Mouse (Mus musculus): Measurements from ENCODE around the gene Cnot6. TPM values are rescaled to one million over a fixed set of nuclear protein-coding genes. Genes with fewer than 3 reads are reported as not detected.

Cnot6 gene
- polyA plus RNA-seq, 1 experiment: 15.3 TPM

DNA sequence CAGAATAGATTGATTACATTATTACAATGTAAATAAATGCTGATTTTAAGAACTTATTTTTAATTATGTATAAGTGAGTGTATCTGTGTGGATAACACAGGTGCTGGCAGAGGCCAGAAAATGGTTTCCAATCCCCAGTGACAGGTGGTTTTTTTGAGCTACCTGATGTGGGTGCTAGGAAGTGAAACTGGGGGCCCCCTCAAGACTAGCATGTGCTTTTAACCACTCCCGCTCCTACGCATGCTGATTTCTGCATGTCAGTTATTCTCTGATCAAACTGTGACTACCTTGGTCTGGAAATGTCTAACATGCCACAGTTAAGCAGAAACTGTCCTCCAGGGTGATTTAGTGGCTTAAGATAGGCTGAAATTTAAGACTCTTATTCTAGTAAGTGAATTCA, 16.1 kb downstream of the Cnot6 start:
- Histone ChIP-seq H3K4me3 (replicated peaks; ENCODE audit: extremely low read depth, low read depth, low read length) (no peak overlapping the region), H3K4me1 (ENCODE audit: control insufficient read depth, insufficient read depth, low read length) (peaks cover 8% of the 10 kb centered on the region)
- no peak for TF ChIP-seq POLR2A (IDR thresholded peaks at IDR 0.05; ENCODE audit: borderline replicate concordance, extremely low read depth, low read depth, low read length)
- TF ChIP-seq CTCF (IDR thresholded peaks at IDR 0.05; ENCODE audit: insufficient read depth, low read length): no peak
- no peak for DNase-seq
- WGBS: 74% methylated on average over 2 of the region's 2 CpGs

DNA sequence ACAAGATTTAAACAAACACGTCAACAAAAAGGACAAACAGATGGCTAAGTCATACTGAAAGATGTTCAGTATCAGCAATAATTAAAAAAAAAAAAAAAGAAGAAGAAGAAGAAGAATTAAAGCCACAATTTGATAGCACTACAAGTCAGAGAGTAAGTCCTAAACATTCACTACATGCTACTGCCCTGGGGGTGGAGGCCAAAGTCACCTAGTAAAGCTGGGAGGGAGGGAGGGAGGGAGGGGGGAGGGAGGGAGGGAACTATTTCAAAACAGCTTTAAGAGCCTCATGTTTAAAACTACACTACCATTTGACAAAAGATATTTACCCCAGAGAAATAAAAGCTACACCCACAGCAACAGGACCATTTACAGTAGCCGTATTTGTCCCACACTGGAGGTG, 16.8 kb downstream of the Cnot6 start:
- 59% methylated on average over 2 of the region's 2 CpGs for WGBS
- no peak overlapping the region for H3K4me3 ChIP-seq (replicated peaks; ENCODE audit: extremely low read depth, low read depth, low read length)
- DNase-seq: no peak
- peaks cover 10% of the 10 kb centered on the region for H3K4me1 ChIP-seq (ENCODE audit: control insufficient read depth, insufficient read depth, low read length)
- TF ChIP-seq POLR2A (IDR thresholded peaks at IDR 0.05; ENCODE audit: borderline replicate concordance, extremely low read depth, low read depth, low read length): no peak
- TF ChIP-seq CTCF (IDR thresholded peaks at IDR 0.05; ENCODE audit: insufficient read depth, low read length): no peak

DNA sequence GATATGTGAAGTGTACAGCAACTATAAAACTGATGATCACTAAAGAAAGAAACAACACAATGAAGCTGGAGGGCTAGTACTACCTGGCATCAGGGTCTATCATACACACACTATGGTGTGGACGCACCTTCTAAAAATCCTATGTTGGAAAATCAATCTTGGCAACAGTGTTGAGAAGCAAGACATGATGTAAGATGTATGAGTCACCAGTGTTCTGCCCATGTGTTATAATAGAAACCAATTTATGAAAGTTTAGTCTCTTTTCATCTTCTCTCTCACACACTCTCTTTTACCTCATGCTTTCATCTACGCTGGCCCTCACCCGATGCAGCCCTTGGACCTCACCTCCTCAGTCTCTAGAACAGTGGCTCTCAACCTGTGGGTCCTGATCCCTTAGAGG, 17.5 kb downstream of the Cnot6 start:
- DNase-seq: no peak
- 80% methylated on average over 3 of the region's 3 CpGs for WGBS
- peaks cover 10% of the 10 kb centered on the region for H3K4me1 ChIP-seq (ENCODE audit: control insufficient read depth, insufficient read depth, low read length)

DNA sequence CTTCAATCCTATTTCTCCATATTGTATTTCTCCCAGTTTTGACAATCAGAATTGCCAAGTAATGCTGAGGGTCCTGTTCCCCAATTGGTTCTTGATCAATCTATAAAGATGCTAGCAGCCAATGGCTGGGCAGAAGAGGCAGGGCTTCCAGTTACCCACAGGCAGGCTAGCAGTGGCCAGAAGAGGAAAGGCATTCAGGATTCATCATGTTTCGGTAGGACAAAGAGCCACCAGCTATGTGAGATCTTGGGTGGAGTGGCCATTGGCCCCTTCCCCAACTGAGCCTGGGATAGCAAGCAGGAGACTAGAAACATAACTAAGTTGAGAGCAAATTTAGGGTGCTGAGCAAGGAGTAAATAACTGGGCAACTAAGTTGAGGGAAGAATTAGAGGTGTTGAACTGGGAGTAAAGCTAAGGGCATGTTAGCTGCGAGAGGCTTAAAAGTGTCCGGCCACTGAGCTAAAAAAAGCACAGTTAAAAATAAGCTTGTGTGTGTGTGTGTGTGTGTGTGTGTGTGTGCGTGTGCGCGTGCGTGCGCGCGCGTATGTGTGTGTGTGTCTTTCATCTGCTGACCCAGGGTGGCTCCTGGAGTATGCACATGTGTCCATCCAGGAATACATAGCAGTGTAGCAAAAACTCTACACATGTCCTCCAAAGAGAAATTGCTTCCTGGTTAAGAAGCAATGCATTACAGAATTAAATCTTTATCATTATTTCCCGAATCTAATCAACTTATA, 28.1 kb downstream of the Cnot6 start:
- no peak for DNase-seq
- Histone ChIP-seq H3K4me3 (replicated peaks; ENCODE audit: extremely low read depth, low read depth, low read length) (no peak overlapping the region), H3K4me1 (ENCODE audit: control insufficient read depth, insufficient read depth, low read length) (no peaks in the 10 kb centered on the region)
- TF ChIP-seq POLR2A (IDR thresholded peaks at IDR 0.05; ENCODE audit: borderline replicate concordance, extremely low read depth, low read depth, low read length): no peak
- TF ChIP-seq CTCF (IDR thresholded peaks at IDR 0.05; ENCODE audit: insufficient read depth, low read length): no peak
- 93% methylated on average over 12 of the region's 12 CpGs for WGBS

More for the DNA sequence above, 17.5 kb downstream of the Cnot6 start:
- TF ChIP-seq CTCF (IDR thresholded peaks at IDR 0.05; ENCODE audit: insufficient read depth, low read length): no peak
- no peak for TF ChIP-seq POLR2A (IDR thresholded peaks at IDR 0.05; ENCODE audit: borderline replicate concordance, extremely low read depth, low read depth, low read length)
- H3K4me3 ChIP-seq (replicated peaks; ENCODE audit: extremely low read depth, low read depth, low read length): no peak overlapping the region

DNA sequence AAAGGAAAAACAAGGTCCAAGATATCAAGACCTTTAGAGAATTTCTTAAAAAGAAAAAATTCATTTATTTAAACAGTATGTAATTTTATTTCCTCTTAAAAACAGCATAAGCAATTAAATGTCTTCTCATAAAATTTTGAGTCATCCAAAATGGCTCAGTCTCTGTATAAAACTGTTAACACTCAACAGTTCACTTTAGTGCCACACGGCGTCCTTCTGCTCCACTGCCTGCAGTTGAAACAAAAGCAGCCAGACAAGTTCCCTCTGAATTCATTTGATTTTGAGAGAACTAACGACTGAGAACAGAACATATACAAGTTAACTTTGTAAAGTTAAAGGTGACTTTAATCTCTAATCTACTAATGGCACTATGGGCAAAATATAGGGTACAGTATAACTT, 39.1 kb downstream of the Cnot6 start:
- Histone ChIP-seq H3K4me3 (replicated peaks; ENCODE audit: extremely low read depth, low read depth, low read length) (no peak overlapping the region), H3K4me1 (ENCODE audit: control insufficient read depth, insufficient read depth, low read length) (no peaks in the 10 kb centered on the region)
- WGBS: 78% methylated on average over 3 of the region's 3 CpGs
- no peak for DNase-seq
- TF ChIP-seq POLR2A (IDR thresholded peaks at IDR 0.05; ENCODE audit: borderline replicate concordance, extremely low read depth, low read depth, low read length) (no peak), CTCF (IDR thresholded peaks at IDR 0.05; ENCODE audit: insufficient read depth, low read length) (no peak)

DNA sequence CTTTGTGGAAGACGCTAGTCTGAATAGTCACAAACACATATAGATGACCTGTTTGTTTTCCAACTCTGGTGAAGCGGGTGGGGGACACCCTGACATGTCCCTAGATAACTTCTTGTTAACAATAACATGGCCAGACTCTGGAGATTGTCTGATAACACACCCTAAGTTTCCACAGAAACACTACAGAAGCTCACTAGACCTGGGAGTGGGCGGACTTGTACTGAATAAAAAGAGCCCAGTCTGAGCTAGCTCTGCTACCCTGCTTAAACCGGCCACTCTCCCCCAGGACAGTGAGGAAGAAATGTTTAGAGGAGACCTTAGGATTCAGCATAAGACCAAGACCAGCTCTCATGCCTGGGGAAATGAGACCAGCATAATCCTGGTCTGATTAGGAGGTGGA, 47.1 kb downstream of the Cnot6 start:
- no peak overlapping the region for H3K4me3 ChIP-seq (replicated peaks; ENCODE audit: extremely low read depth, low read depth, low read length)
- DNase-seq: no peak
- TF ChIP-seq CTCF (IDR thresholded peaks at IDR 0.05; ENCODE audit: insufficient read depth, low read length) (no peak), POLR2A (IDR thresholded peaks at IDR 0.05; ENCODE audit: borderline replicate concordance, extremely low read depth, low read depth, low read length) (no peak)
- 0 out of 2 replicates have a peak, but pooled peaks cover 2% of the 10 kb centered on the region for H3K4me1 ChIP-seq (ENCODE audit: control insufficient read depth, insufficient read depth, low read length)
- 54% methylated on average over 4 of the region's 4 CpGs for WGBS

DNA sequence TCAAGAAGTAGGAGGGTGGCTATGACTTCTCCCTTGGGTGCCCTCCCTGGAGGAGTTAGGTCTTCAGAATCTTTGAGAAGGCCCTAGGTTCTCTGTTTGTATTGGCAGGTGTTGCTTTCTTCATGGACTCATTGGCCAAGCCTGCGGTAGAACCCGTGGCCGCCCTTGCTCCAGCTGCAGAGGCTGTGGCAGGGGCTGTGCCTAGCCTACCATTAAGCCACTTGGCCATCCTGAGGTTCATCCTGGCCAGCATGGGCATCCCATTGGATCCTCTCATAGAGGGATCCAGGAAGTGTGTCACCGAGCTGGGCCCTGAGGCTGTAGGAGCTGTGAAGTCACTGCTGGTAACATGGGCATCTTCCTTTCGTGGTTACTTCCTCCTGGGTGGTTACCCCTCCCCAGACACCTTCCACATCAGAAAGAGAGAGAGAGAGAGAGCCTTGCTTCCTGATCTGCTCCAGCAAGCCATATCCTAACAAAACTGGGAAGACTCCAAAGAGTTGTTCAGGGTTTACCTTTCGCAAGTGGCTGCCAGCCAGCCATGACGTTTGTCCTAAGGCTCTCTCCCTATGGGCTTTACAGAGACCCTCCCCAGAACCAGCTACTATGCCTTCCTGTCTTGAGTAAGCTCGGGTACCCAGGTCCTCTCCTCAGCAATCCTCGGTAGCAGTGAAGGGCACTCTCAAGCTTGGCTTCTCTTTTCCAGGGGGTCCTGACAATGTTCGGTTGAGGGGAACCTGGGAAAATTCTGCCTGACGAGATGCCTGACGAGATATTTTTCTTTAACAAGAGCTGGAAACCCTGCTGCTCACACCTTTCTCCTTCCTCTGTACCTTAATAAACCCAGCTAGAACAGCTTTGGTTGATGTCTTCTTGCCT, 48.0 kb downstream of the Cnot6 start:
- no peak for DNase-seq
- WGBS: 65% methylated on average over 12 of the region's 12 CpGs
- no peak overlapping the region for H3K4me3 ChIP-seq (replicated peaks; ENCODE audit: extremely low read depth, low read depth, low read length)

DNA sequence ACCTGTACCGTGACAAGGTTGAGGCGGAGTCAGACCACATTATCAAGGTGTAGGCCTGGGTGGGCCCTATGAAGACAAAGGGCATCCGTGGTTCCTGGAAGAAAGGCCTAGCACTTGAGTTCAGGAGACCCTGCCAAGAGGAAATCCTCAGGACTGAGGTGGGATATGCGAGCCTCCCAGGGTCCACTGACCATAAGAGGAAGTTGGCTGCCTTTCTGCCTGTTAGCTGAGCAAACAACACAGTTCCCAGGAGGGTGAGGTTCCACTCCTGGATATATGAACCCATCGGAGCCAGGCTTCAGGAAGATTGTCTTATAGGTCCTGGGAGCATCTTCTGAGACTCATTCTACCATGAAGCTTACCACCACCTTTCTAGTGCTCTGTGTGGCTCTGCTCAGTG, 49.2 kb downstream of the Cnot6 start, which contains the start of gene Scgb3a1:
Gene Scgb3a1 (plus strand): TSS at position 301 of the 400 bp plus-strand sequence.
- TF ChIP-seq CTCF (IDR thresholded peaks at IDR 0.05; ENCODE audit: insufficient read depth, low read length): no peak
- TF ChIP-seq POLR2A (IDR thresholded peaks at IDR 0.05; ENCODE audit: borderline replicate concordance, extremely low read depth, low read depth, low read length): no peak
- 48% methylated on average over 5 of the region's 5 CpGs for WGBS
- Histone ChIP-seq H3K4me1 (ENCODE audit: control insufficient read depth, insufficient read depth, low read length) (peaks cover 11% of the 10 kb centered on the region), H3K4me3 (replicated peaks; ENCODE audit: extremely low read depth, low read depth, low read length) (no peak within 1 kb of the TSS)
- no peak for DNase-seq

More for the DNA sequence above, 48.0 kb downstream of the Cnot6 start:
- peaks cover 4% of the 10 kb centered on the region for H3K4me1 ChIP-seq (ENCODE audit: control insufficient read depth, insufficient read depth, low read length)
- TF ChIP-seq CTCF (IDR thresholded peaks at IDR 0.05; ENCODE audit: insufficient read depth, low read length) (no peak), POLR2A (IDR thresholded peaks at IDR 0.05; ENCODE audit: borderline replicate concordance, extremely low read depth, low read depth, low read length) (no peak)

DNA sequence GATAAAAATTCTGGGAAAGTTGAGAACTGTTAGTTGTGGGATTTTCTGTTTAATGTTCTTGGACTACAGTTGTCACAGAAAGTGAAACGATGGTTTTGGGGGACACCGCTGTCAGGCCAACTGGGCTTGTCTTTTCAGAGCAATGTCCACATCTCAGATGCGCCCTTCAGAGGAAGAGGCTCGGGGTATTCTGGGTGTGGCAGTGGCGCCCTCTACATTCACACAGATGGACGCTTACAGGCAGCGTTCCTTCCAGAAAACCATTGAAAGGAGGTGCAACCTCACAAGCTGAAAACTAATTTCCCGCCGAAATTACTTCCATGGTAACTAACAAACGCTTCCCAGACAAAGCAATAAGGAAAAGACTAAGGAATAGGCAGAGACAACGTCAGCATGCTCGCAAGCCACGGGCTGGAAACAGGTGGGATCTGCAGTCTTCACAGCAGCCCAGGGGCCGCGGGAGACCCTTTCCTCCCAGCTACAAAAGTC, 50.2 kb downstream of the Cnot6 start:
- H3K4me1 ChIP-seq (ENCODE audit: control insufficient read depth, insufficient read depth, low read length): peaks cover 11% of the 10 kb centered on the region
- DNase-seq: no peak
- H3K4me3 ChIP-seq (replicated peaks; ENCODE audit: extremely low read depth, low read depth, low read length): no peak overlapping the region
- TF ChIP-seq POLR2A (IDR thresholded peaks at IDR 0.05; ENCODE audit: borderline replicate concordance, extremely low read depth, low read depth, low read length) (no peak), CTCF (IDR thresholded peaks at IDR 0.05; ENCODE audit: insufficient read depth, low read length) (no peak)
- 61% methylated on average over 15 of the region's 15 CpGs for WGBS

Data from lung, adult 2 months (tissue).